Mouse (Mus musculus): Measurements from ENCODE around the gene Mst1r. TPM values are rescaled to one million over a fixed set of nuclear protein-coding genes. Genes with fewer than 3 reads are reported as not detected.

The Mst1r gene
- total and polyA plus RNA-seq, 3 experiments, result not detected

- no peak for DNase-seq (ENCODE audit: extremely low read depth)
- peaks cover 6 to 12% of the 10 kb centered on the region in 2 experiments for H3K4me1 ChIP-seq (ENCODE audit: control insufficient read depth in 1 of 2, insufficient read depth in 2 of 2)
- no peak overlapping the region for H3K9ac ChIP-seq (ENCODE audit: insufficient read depth, low read depth)
- no peaks in the 10 kb centered on the region for H3K9me3 ChIP-seq (replicated peaks; ENCODE audit: low read length)
- in situ Hi-C loops (cut with MboI; ENCODE audit: low pct_ligation_motif_present, low pct_unique_long_range_greater_than_20kb, low sequenced_read_pairs) (no loop called here), dilution Hi-C loops (cut with MboI; ENCODE audit: extremely low pct_ligation_motif_present, extremely low pct_unique_long_range_greater_than_20kb, low sequenced_read_pairs) (no loop called here)
- no peak overlapping the region for H3K4me2 ChIP-seq (ENCODE audit: insufficient read depth, low read depth, poor library complexity, severe bottlenecking)
- TF ChIP-seq POLR2AphosphoS2 (IDR thresholded peaks at IDR 0.05; ENCODE audit: low read depth, low read length) (no peak), RCOR1 (conservative IDR thresholded peaks at IDR 0.05; ENCODE audit: low read depth, low read length) (no peak), ELF1 (IDR thresholded peaks at IDR 0.05; ENCODE audit: low read depth, low read length) (no peak), HCFC1 (IDR thresholded peaks at IDR 0.05; ENCODE audit: low read depth, low read length) (no peak), CHD2 (IDR thresholded peaks at IDR 0.05; ENCODE audit: low read length) (no peak), MAX (IDR thresholded peaks at IDR 0.05; ENCODE audit: low read length) (no peak), NELFE (IDR thresholded peaks at IDR 0.05; ENCODE audit: low read depth, low read length) (no peak), CTCF (conservative IDR thresholded peaks at IDR 0.05 in 1 of 2, IDR thresholded peaks at IDR 0.05 in 1 of 2; ENCODE audit: low read depth in 2 of 2, low read length in 2 of 2) (no peak), UBTF (IDR thresholded peaks at IDR 0.05; ENCODE audit: low read depth, low read length) (no peak), NRF1 (IDR thresholded peaks at IDR 0.05; ENCODE audit: low read depth, low read length) (no peak), ETS1 (conservative IDR thresholded peaks at IDR 0.05; ENCODE audit: low read depth, low read length) (no peak), MYC (IDR thresholded peaks at IDR 0.05; ENCODE audit: low read depth, low read length) (no peak), ZMIZ1 (IDR thresholded peaks at IDR 0.05; ENCODE audit: low read depth, low read length) (no peak), USF1 (IDR thresholded peaks at IDR 0.05; ENCODE audit: low read depth, low read length) (no peak), SIN3A (IDR thresholded peaks at IDR 0.05; ENCODE audit: low read length) (no peak)
- H3K36me3 ChIP-seq (replicated peaks in 1 of 2; ENCODE audit: control insufficient read depth in 1 of 2, insufficient read depth in 1 of 2, low read length in 1 of 2), result no peaks in the 10 kb centered on the region
- no peak overlapping the region for H3K4me3 ChIP-seq (replicated peaks in 1 of 3; ENCODE audit: low read depth in 2 of 3, low read length in 2 of 3, poor library complexity in 1 of 3)
- no peaks in the 10 kb centered on the region for H3K79me2 ChIP-seq (replicated peaks; ENCODE audit: control insufficient read depth, extremely low read depth, insufficient read depth, poor library complexity, severe bottlenecking)
- H3K27me3 ChIP-seq (replicated peaks), result peaks cover 76% of the 10 kb centered on the region
- no peak overlapping the region for H3K27ac ChIP-seq (ENCODE audit: insufficient read depth, low read depth)
Measured at GRCm38 (mm10) chr9:107925251-107925650, 18.6 kb downstream of the Mst1r start.

DNA sequence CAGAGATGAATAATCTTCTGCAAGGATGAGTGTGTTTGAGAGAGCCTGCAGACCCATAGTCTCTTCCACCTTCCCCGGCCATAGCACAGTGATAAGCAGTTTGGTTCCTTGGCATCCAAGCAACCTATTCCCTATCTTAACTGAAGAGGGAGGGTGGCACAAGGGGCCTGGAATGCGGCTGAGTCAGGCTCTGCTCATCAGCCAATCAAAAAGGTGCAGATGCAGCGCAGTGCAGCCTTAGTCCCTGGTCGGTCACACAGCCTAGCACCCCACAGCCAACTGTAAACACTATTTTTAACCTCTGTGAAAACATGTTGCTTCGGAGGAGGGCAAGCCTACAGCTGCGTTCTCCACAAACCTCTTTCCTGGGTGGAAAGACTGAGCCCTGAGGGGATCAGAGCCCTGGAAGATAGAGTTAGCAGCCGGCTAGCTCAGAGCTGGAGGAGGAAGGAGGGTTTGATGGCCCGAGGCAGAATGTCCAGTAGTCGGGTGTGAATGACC lies 20.3 kb downstream of the Mst1r start:
- no peak overlapping the region for H3K4me2 ChIP-seq (ENCODE audit: insufficient read depth, low read depth, poor library complexity, severe bottlenecking)
- in situ Hi-C loops (cut with MboI; ENCODE audit: low pct_ligation_motif_present, low pct_unique_long_range_greater_than_20kb, low sequenced_read_pairs) (no loop called here), dilution Hi-C loops (cut with MboI; ENCODE audit: extremely low pct_ligation_motif_present, extremely low pct_unique_long_range_greater_than_20kb, low sequenced_read_pairs) (no loop called here)
- no peaks in the 10 kb centered on the region for H3K36me3 ChIP-seq (replicated peaks in 1 of 2; ENCODE audit: control insufficient read depth in 1 of 2, insufficient read depth in 1 of 2, low read length in 1 of 2)
- H3K9me3 ChIP-seq (replicated peaks; ENCODE audit: low read length), result no peaks in the 10 kb centered on the region
- H3K27ac ChIP-seq (ENCODE audit: insufficient read depth, low read depth), result no peak overlapping the region
- no peak for TF ChIP-seq POLR2A (IDR thresholded peaks at IDR 0.05; ENCODE audit: low read depth, low read length)
- TF ChIP-seq ZKSCAN1 (IDR thresholded peaks at IDR 0.05; ENCODE audit: borderline replicate concordance, low read depth, low read length), result no peak
- TF ChIP-seq IRF4 (IDR thresholded peaks at IDR 0.05; ENCODE audit: low read depth, low read length), result no peak
- no peak for TF ChIP-seq TBP (conservative IDR thresholded peaks at IDR 0.05; ENCODE audit: low read depth, low read length)
- no peak for TF ChIP-seq KAT2A (IDR thresholded peaks at IDR 0.05; ENCODE audit: insufficient replicate concordance, low read length)
- TF ChIP-seq MAFK (IDR thresholded peaks at IDR 0.05; ENCODE audit: insufficient replicate concordance, low read length), result no peak
- TF ChIP-seq NELFE (IDR thresholded peaks at IDR 0.05; ENCODE audit: low read depth, low read length), result no peak
- no peak for TF ChIP-seq CHD2 (IDR thresholded peaks at IDR 0.05; ENCODE audit: low read length)
- peaks cover 6 to 12% of the 10 kb centered on the region in 2 experiments for H3K4me1 ChIP-seq (ENCODE audit: control insufficient read depth in 1 of 2, insufficient read depth in 2 of 2)
- H3K4me3 ChIP-seq (replicated peaks in 1 of 3; ENCODE audit: low read depth in 2 of 3, low read length in 2 of 3, poor library complexity in 1 of 3), result no peak overlapping the region
- H3K27me3 ChIP-seq (replicated peaks), result peaks cover 83% of the 10 kb centered on the region
- DNase-seq (ENCODE audit: extremely low read depth), result no peak
- H3K79me2 ChIP-seq (replicated peaks; ENCODE audit: control insufficient read depth, extremely low read depth, insufficient read depth, poor library complexity, severe bottlenecking), result no peaks in the 10 kb centered on the region
- no peak overlapping the region for H3K9ac ChIP-seq (ENCODE audit: insufficient read depth, low read depth)
